Mouse (Mus musculus): Measurements from ENCODE around the gene Ercc6.

DNA sequence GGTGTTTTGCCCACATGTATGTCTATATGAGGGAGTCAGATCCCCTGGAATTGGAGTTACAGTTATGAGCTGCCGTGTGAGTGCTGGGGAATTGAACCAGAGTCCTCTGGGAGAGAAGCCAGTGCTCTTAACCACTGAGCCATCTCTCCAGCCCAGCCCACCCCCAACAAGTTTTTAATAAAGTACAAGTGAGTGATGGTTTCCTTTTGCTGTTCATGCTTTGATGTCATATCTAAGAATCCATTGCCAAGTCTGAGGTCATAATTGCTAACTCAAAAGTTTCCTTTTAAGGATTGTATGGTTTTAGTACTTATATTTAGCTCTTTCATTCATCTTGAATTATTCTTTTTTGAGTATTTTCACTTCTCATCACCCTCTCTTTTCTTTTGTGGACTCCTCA is 9.4 kb upstream of the Ercc6 start:
- TF ChIP-seq TAL1 (conservative IDR thresholded peaks at IDR 0.05; ENCODE audit: low read depth, low read length) (no peak), CTCF (IDR thresholded peaks at IDR 0.05; ENCODE audit: low read depth, low read length) (no peak)

Measured in G1E (cell line).